Mouse (Mus musculus): ENCODE data around the gene Gm906. TPM values are rescaled to one million over a fixed set of nuclear protein-coding genes. Genes with fewer than 3 reads are reported as not detected.
"Not testable (repeated sequence)": the region's sequence is repeated elsewhere in the genome, so short reads cannot be mapped to it uniquely, and the experiment has no call there.

The Gm906 gene
- not detected for total RNA-seq (2022)

DNA sequence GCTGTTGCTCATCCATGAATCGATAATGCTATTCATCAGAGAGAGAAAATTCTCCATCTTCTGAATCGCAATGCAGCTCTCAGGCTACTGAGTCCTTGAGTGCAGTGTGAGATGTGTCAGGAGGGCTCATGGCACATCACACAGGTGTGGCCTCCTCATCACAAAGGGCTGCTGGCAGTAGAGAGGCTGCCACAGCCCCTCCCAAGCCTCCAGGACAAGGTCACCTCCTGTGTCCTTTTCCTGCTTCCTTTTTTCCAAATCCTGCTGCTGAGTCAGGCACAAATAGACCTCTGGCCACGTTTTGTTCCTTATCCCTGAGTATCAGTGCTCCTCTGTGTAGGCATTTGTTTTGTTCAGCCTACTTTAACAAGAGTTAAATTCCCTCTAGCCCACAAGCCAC, at the start of gene Gm906:
TSS of gene Gm906 (minus strand) at position 101 of the 400 bp plus-strand sequence.
- DNase-seq (ENCODE audit: low spot score): not testable (repeated sequence)

DNA sequence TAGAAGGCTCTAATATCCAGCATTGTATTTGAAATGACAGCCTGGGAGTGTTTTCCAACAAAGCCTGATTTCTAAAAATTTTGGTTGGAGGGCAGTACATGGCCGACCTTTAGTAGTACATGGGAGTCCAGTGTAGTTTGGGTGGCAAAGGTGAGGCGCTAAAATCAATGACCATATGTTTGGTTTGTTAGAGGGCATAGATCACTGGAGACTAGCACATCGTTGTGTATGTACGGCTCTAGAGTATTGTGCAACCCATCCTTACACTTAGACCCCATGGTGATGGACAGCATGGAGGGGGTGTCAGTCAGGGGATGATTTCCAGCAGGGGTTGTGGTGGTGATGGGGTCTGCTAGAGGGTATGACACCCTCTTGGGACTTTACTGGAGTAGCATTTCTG, 33.2 kb upstream of the Gm906 start:
- not testable (repeated sequence) for DNase-seq (ENCODE audit: low spot score)

DNA sequence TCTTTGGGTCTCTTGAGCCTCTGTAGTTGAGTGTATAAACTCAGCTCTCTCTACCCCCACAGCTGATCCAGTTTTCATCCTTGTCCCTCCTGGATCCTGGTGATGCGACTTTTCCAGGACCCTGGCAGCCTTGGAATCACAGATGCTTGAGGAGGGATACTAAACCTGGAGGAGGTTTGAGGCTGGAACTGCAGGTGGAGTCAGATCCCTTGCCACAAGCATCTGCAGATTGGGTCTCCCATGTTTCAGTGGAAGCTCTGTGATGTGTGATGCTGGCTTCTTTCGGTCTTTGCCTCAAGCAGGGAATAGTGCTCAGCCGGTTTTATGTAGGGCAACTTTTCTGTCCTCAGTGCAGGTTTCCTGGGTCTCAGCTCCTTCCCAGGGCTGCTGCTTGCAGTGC, 13.6 kb downstream of the Gm906 start:
- DNase-seq (ENCODE audit: low spot score): no peak

DNA sequence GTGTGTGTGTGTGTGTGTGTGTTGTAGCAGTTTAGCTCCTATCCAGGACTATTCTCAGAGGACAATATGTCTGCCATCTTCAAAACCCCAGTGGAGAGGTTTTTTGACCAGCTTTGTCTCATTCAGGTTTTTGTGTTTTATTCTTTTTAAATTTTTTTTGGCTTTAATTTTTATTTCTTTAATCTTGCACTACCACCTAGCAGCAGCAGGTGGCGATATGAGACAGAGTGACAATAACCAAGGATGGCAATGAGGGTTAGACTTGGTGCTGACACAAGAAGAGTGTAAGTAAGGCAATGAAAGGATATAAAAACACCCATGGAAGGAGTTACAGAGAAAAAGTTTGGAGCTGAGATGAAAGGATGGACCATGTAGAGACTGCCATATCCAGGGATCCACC, 38.3 kb downstream of the Gm906 start:
- peak; percentile 11 for DNase-seq (ENCODE audit: low spot score)

DNA sequence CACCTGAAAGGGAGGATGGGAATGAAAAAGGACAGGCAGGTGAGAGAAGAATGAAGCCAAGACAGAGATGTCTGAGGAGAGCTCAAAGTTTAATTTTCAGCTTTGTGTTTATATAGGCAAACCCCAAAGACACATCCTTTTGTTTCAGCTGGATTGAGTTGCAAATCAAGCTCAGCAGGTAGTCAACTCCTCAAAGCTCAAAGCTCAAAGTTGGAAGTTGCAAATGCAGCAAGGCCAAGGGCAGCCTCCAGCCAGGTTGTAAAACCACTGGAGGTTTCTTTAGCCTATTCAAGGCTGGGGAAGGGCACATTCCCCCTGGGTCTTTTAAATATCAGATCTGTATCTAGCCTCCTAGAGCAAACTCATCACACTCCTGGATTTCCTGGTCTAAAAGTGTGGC, 39.9 kb downstream of the Gm906 start:
- DNase-seq (ENCODE audit: low spot score): not testable (repeated sequence)

GRCm38 (mm10) chr13:50209651-50210050, 40.5 kb downstream of the Gm906 start:
- DNase-seq (ENCODE audit: low spot score): not testable (repeated sequence)

DNA sequence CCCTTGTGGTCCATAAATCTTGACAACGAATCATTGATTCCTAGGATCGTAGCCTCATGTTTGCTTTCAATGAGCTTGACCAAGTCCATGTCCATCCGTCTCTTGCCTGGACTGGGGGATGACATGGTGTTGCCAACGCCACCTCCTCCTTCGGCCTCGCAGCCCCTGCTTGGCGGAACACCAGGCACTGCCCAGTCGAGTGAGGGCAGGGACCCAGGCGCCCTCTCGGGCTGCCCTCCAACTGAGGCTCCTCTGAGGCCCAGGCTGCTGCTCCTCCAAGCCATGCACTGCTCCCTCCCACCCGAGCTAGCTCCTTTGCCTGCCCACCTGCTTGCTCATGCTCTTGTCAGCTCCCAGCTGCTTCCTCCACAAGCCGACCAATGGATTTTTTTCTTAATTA, 42.1 kb downstream of the Gm906 start:
- DNase-seq (ENCODE audit: low spot score): no peak

DNA sequence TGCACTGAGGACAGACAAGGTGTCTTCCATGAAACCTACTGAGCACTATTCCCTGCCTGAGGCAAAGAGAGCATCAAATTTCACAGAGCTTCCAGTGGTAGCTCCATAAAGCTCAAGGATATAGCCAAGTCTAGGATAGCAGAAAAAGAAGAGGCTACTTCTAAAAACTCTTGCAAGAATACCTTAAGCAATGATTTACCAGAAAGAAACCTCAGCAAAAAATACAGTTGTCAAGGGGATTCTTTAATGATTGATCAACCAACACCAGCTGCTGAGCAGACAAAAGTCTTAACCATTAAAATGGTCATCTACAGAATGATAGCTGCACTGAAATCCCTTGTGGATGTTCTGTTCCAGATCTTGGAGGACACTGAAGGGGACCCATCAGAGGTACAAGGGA, 53.3 kb downstream of the Gm906 start:
- DNase-seq (ENCODE audit: low spot score): not testable (repeated sequence)

Small RNA genes within 50 kb of the gene (microRNA-seq; reads per million reads assigned to microRNA genes)
- gene Gm24017: not detected

Other genes with a start within 250 kb of the Gm906 start
- 1 to 10 TPM; 3.1 to 5.9 (median 4.4) TPM for gene Fbxw17, start 167.6 kb upstream of the Gm906 start, total RNA-seq (2022)
- not detected for gene Gm47429, start 193.6 kb upstream of the Gm906 start, total RNA-seq (2022)
- gene Nutm2, start 217.0 kb upstream of the Gm906 start, total RNA-seq (2022): not detected